Mouse (Mus musculus) myocyte (in vitro differentiated cells): Measurements from ENCODE around the gene Usp50. TPM values are rescaled to one million over a fixed set of nuclear protein-coding genes. Genes with fewer than 3 reads are reported as not detected.

ENCODE experiments used
- H3K27me3 ChIP-seq: one replicate; pipeline ENCODE4 v1.6.1; 2011; ENCODE audit not compliant: control insufficient read depth, insufficient read depth, insufficient read length
- H3K36me3 ChIP-seq: one replicate; pipeline ENCODE4 v1.6.1; 2011; ENCODE audit not compliant: control insufficient read depth, insufficient read depth
- H3K4me2 ChIP-seq: one replicate; pipeline ENCODE4 v1.6.1; 2011; ENCODE audit warnings: low read depth, control low read depth
- H3K4me3 ChIP-seq: one replicate; pipeline ENCODE4 v1.5.1; 2011; ENCODE audit warnings: mild to moderate bottlenecking, control low read depth, moderate library complexity
- H3K79me2 ChIP-seq: one replicate; pipeline ENCODE4 v1.6.1; 2011; ENCODE audit not compliant: control insufficient read depth, insufficient read depth
- H3ac ChIP-seq: one replicate; pipeline ENCODE4 v1.6.1; 2011; ENCODE audit not compliant: control insufficient read depth, insufficient read length
- CEBPB ChIP-seq: IDR thresholded peaks from 2 replicates; pipeline ENCODE4 v1.6.1; 2011; ENCODE audit warnings: mild to moderate bottlenecking, moderate library complexity; ENCODE audit not compliant: poor library complexity, insufficient read depth, severe bottlenecking
- E2F4 ChIP-seq: IDR thresholded peaks from one replicate; pipeline ENCODE4 v1.6.1; 2011; ENCODE audit warnings: mild to moderate bottlenecking, control low read depth, moderate library complexity; ENCODE audit not compliant: insufficient read depth
- MAX ChIP-seq: IDR thresholded peaks from one replicate; pipeline ENCODE4 v1.6.1; 2011; ENCODE audit warnings: low read depth, mild to moderate bottlenecking, control low read depth
- MYOD1 ChIP-seq, 3 experiments: IDR thresholded peaks; one replicate each; pipeline ENCODE4 v1.6.1; 2011; ENCODE audit warnings: control low read depth in 2 of 3, low read depth in 2 of 3, mild to moderate bottlenecking in 2 of 3, moderate library complexity in 1 of 3; ENCODE audit not compliant: insufficient read length in 2 of 3, control insufficient read depth in 1 of 3
- MYOG ChIP-seq, 3 experiments: IDR thresholded peaks; one replicate each; pipeline ENCODE4 v1.6.1; 2011; ENCODE audit warnings: control low read depth in 2 of 3, low read depth in 2 of 3, mild to moderate bottlenecking in 2 of 3; ENCODE audit not compliant: insufficient read length in 2 of 3, control insufficient read depth in 1 of 3, insufficient read depth in 1 of 3
- POLR2A ChIP-seq: IDR thresholded peaks from one replicate; pipeline ENCODE4 v1.6.1; 2011; ENCODE audit warnings: low read depth, mild to moderate bottlenecking, control low read depth, moderate library complexity; ENCODE audit not compliant: insufficient read length
- POLR2AphosphoS2 ChIP-seq: IDR thresholded peaks from one replicate; pipeline ENCODE4 v1.6.1; 2011; ENCODE audit warnings: low read depth, control low read depth; ENCODE audit not compliant: insufficient read length
- REST ChIP-seq: IDR thresholded peaks from one replicate; pipeline ENCODE4 v1.6.1; 2011; ENCODE audit warnings: mild to moderate bottlenecking, control low read depth, moderate library complexity; ENCODE audit not compliant: insufficient read depth, insufficient read length
- SRF ChIP-seq: IDR thresholded peaks from one replicate; pipeline ENCODE4 v1.6.1; 2011; ENCODE audit warnings: low read depth; ENCODE audit not compliant: control insufficient read depth, insufficient read length
- TCF12 ChIP-seq: IDR thresholded peaks from one replicate; pipeline ENCODE4 v1.6.1; 2011; ENCODE audit warnings: mild to moderate bottlenecking, control low read depth; ENCODE audit not compliant: poor library complexity, insufficient read depth, severe bottlenecking
- TCF3 ChIP-seq: IDR thresholded peaks from one replicate; pipeline ENCODE4 v1.6.1; 2011; ENCODE audit warnings: low read depth, control low read depth; ENCODE audit not compliant: insufficient read length
- USF1 ChIP-seq: IDR thresholded peaks from one replicate; pipeline ENCODE4 v1.6.1; 2011; ENCODE audit warnings: low read depth, mild to moderate bottlenecking, control low read depth, moderate library complexity
- polyA plus RNA-seq: library from polyadenylated mRNA; unstranded; fragments of >200 nt; fragmentation: generic; extraction: Trizol; gene quantifications from one replicate; pipeline ENCODE4 v1.2.1, GENCODE M21; 2012; ENCODE audit warnings: missing spikeins

Gene Usp50
- polyA plus RNA-seq, 1 experiment: 0.90 TPM

GRCm38 (mm10) chr2:126798455-126798854, 15.2 kb upstream of the Usp50 start:
- H3K4me3 ChIP-seq: no peak overlapping the region
- H3ac ChIP-seq: no peak overlapping the region
- no peaks in the 10 kb centered on the region for H3K27me3 ChIP-seq
- no peaks in the 10 kb centered on the region for H3K79me2 ChIP-seq
- no peak overlapping the region for H3K4me2 ChIP-seq
- no peak for TF ChIP-seq POLR2A
- no peak for TF ChIP-seq E2F4
- TF ChIP-seq USF1: no peak
- peaks cover 49% of the 10 kb centered on the region for H3K36me3 ChIP-seq

DNA sequence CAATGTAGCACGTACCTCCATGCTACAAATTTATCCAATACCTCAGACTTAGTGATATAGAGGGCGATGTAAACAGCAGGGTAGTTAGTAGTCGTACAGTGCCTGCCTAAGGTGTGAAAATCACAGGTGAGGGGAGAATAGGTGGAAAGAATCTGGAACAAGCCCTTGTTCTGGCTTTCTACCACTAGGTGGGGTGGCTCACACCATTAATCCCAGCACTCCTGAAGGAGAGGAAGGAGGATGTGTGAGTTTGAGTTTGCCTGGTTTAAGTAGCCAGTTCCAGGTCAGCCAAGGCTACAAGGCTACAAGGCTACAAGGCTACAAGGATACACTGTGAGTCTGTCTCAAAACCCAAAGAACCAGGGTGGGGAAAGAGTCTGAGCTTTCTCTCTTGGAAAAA, 12.4 kb upstream of the Usp50 start:
- Histone ChIP-seq H3ac (no peak overlapping the region), H3K4me2 (no peak overlapping the region), H3K27me3 (no peaks in the 10 kb centered on the region), H3K4me3 (no peak overlapping the region), H3K36me3 (peaks cover 38% of the 10 kb centered on the region), H3K79me2 (no peaks in the 10 kb centered on the region)
- TF ChIP-seq MYOD1 (IDR thresholded peaks at IDR 0.05; ENCODE audit: control insufficient read depth in 1 of 3, insufficient read length in 2 of 3, low read depth in 2 of 3): no peak
- TF ChIP-seq REST: no peak
- no peak for TF ChIP-seq POLR2A
- no peak for TF ChIP-seq MAX
- no peak for TF ChIP-seq CEBPB
- no peak for TF ChIP-seq MYOG (IDR thresholded peaks at IDR 0.05; ENCODE audit: control insufficient read depth in 1 of 3, insufficient read depth in 1 of 3, insufficient read length in 2 of 3, low read depth in 2 of 3)
- no peak for TF ChIP-seq TCF3
- TF ChIP-seq E2F4: no peak
- no peak for TF ChIP-seq POLR2AphosphoS2
- no peak for TF ChIP-seq USF1
- TF ChIP-seq TCF12: no peak
- TF ChIP-seq SRF: no peak

DNA sequence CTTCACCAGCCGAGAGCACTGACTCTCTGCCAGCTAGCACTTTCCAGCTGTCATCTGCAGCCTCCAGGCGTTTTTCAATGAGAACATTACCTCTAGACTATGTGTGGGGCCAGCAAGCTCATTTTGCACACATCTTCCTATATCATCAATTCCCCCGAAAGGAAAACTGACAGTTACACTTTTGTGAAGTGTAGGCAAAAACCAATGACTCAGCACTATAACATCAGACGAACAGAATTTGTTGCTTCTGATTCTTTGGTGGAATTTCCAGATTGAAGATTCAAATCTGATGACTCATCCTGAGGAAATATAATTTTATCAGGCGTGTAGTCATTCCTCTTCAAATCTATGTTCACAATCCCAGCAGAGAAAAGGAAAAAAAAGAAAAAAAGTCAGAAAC, 9.3 kb upstream of the Usp50 start:
- TF ChIP-seq POLR2A (no peak), CEBPB (no peak), MAX (no peak), MYOG (IDR thresholded peaks at IDR 0.05; ENCODE audit: control insufficient read depth in 1 of 3, insufficient read depth in 1 of 3, insufficient read length in 2 of 3, low read depth in 2 of 3) (no peak), E2F4 (no peak), POLR2AphosphoS2 (no peak), SRF (no peak), TCF12 (no peak), REST (no peak), USF1 (no peak), TCF3 (no peak), MYOD1 (IDR thresholded peaks at IDR 0.05; ENCODE audit: control insufficient read depth in 1 of 3, insufficient read length in 2 of 3, low read depth in 2 of 3) (no peak)
- peaks cover 26% of the 10 kb centered on the region for H3K36me3 ChIP-seq
- H3K27me3 ChIP-seq: no peaks in the 10 kb centered on the region
- no peak overlapping the region for H3ac ChIP-seq
- H3K79me2 ChIP-seq: no peaks in the 10 kb centered on the region
- H3K4me3 ChIP-seq: no peak overlapping the region
- H3K4me2 ChIP-seq: no peak overlapping the region

DNA sequence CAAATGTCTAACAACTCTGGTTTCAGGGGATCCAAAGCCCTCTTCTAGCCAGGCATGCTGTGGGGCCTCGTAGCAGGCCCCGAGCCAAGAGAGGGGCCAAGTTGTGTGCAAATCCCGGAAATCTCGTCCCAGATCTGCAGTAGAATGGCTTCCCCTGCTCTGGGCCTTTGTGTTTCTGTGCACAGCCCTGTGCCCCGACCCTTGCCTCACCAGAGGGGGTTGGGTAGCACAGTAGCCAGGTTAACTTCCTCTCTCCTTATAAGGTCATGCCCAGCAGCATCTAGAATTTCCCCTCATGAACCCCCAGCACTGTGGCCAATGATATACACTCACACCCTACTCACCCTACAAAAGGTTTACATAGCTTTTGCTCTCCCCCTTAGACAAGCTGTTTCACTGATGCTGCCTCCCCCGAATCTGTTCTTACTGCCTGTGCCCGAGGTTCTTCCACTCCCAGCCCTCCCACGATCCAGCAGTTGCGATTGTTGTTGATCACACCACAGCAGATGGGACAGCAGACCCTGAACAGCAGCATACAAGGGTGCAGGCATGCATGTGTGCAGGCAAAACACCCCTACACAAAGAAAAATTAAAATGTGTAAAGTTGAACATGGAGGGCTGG, 4.6 kb upstream of the Usp50 start:
- no peak overlapping the region for H3ac ChIP-seq
- no peak overlapping the region for H3K4me2 ChIP-seq
- H3K79me2 ChIP-seq: no peaks in the 10 kb centered on the region
- H3K27me3 ChIP-seq: no peaks in the 10 kb centered on the region
- TF ChIP-seq POLR2AphosphoS2 (peak; percentile 13), MYOG (IDR thresholded peaks at IDR 0.05; ENCODE audit: control insufficient read depth in 1 of 3, insufficient read depth in 1 of 3, insufficient read length in 2 of 3, low read depth in 2 of 3) (no peak)
- H3K4me3 ChIP-seq: no peak overlapping the region
- H3K36me3 ChIP-seq: peaks cover 12% of the 10 kb centered on the region

GRCm38 (mm10) chr2:126782433-126782832, 837 bp downstream of the Usp50 start:
- H3K4me3 ChIP-seq: no peak overlapping the region
- H3K27me3 ChIP-seq: no peaks in the 10 kb centered on the region
- H3ac ChIP-seq: no peak overlapping the region
- H3K4me2 ChIP-seq: no peak overlapping the region
- no peaks in the 10 kb centered on the region for H3K36me3 ChIP-seq
- no peak for TF ChIP-seq MAX
- TF ChIP-seq USF1: peak; percentile 43
- TF ChIP-seq E2F4: no peak
- TF ChIP-seq MYOG (IDR thresholded peaks at IDR 0.05; ENCODE audit: control insufficient read depth in 1 of 3, insufficient read depth in 1 of 3, insufficient read length in 2 of 3, low read depth in 2 of 3): no peak
- no peak for TF ChIP-seq SRF
- TF ChIP-seq REST: no peak
- TF ChIP-seq MYOD1 (IDR thresholded peaks at IDR 0.05; ENCODE audit: control insufficient read depth in 1 of 3, insufficient read length in 2 of 3, low read depth in 2 of 3): no peak
- no peak for TF ChIP-seq TCF3
- H3K79me2 ChIP-seq: no peaks in the 10 kb centered on the region
